Mouse (Mus musculus) forebrain, embryonic 15.5 days (tissue): ENCODE data around the gene Wfdc11. TPM values are rescaled to one million over a fixed set of nuclear protein-coding genes. Genes with fewer than 3 reads are reported as not detected.
"Not testable (repeated sequence)": the region's sequence is repeated elsewhere in the genome, so short reads cannot be mapped to it uniquely, and the experiment has no call there.

ENCODE experiments used
- ATAC-seq: fragments of 200-750 bp; cut with Nextera tagmentation; replicated peaks from 2 replicates; pipeline ENCODE4 v1.8.0; 2017; ENCODE audit warnings: mild to moderate bottlenecking, moderate TSS enrichment, moderate library complexity
- H3K27ac ChIP-seq: fragments of 300-500 bp; sonication (generic); replicated peaks from 2 replicates; pipeline ENCODE4 v1.5.1; 2015; ENCODE audit warnings: mild to moderate bottlenecking, inconsistent platforms
- H3K27me3 ChIP-seq: fragments of 300-500 bp; sonication (generic); 2 replicates; pipeline ENCODE4 v1.6.1; 2015; ENCODE audit warnings: inconsistent platforms
- H3K36me3 ChIP-seq: fragments of 300-500 bp; sonication (generic); 2 replicates; pipeline ENCODE4 v1.6.1; 2015; ENCODE audit warnings: mild to moderate bottlenecking, inconsistent platforms
- H3K4me1 ChIP-seq: fragments of 300-500 bp; sonication (generic); 2 replicates; pipeline ENCODE4 v1.6.1; 2015; ENCODE audit warnings: inconsistent platforms
- H3K4me2 ChIP-seq: fragments of 300-500 bp; sonication (generic); replicated peaks from 2 replicates; pipeline ENCODE4 v1.6.1; 2015; ENCODE audit warnings: mild to moderate bottlenecking, inconsistent platforms
- H3K4me3 ChIP-seq: fragments of 300-500 bp; sonication (generic); 2 replicates; pipeline ENCODE4 v1.5.1; 2015; ENCODE audit warnings: mild to moderate bottlenecking, inconsistent platforms
- H3K9ac ChIP-seq: fragments of 300-500 bp; sonication (generic); replicated peaks from 2 replicates; pipeline ENCODE4 v1.6.1; 2015; ENCODE audit warnings: mild to moderate bottlenecking, inconsistent platforms
- H3K9me3 ChIP-seq: fragments of 300-500 bp; sonication (generic); 2 replicates; pipeline ENCODE4 v1.6.1; 2016; ENCODE audit warnings: inconsistent platforms
- WGBS: fragments of 180-500 bp; shearing (Covaris S2); methylation state at CpG from one replicate; pipeline ENCODE4 v1.1.7; 2015; ENCODE audit warnings: mixed read lengths; 5-methylcytosine and 5-hydroxymethylcytosine counted together
- polyA plus RNA-seq: library from polyadenylated mRNA; unstranded; fragments of >200 nt; fragmentation: Nextera tagmentation; extraction: Ambion mirVana; gene quantifications from 2 replicates; pipeline ENCODE4 v1.2.1, GENCODE M21; 2015

Wfdc11 gene
- polyA plus RNA-seq, 1 experiment from 2014 or later: not detected

GRCm38 (mm10) chr2:164621775-164622174, 52.1 kb downstream of the Wfdc11 start:
- Histone ChIP-seq H3K27ac (no peak overlapping the region), H3K4me2 (no peak overlapping the region), H3K9ac (no peak overlapping the region), H3K4me3 (no peak overlapping the region), H3K27me3 (no peaks in the 10 kb centered on the region), H3K4me1 (no peaks in the 10 kb centered on the region), H3K36me3 (no peaks in the 10 kb centered on the region), H3K9me3 (no peaks in the 10 kb centered on the region)
- no peak for ATAC-seq
- WGBS: 83% methylated on average over 4 of the region's 4 CpGs

- Histone ChIP-seq H3K27me3 (no peaks in the 10 kb centered on the region), H3K9ac (no peak overlapping the region), H3K27ac (no peak overlapping the region), H3K4me3 (no peak overlapping the region), H3K9me3 (no peaks in the 10 kb centered on the region), H3K36me3 (no peaks in the 10 kb centered on the region), H3K4me1 (no peaks in the 10 kb centered on the region), H3K4me2 (no peak overlapping the region)
- 86% methylated on average over 5 of the region's 5 CpGs for WGBS
- ATAC-seq: no peak
Observed at GRCm38 (mm10) chr2:164619050-164619449, 54.8 kb downstream of the Wfdc11 start.

- Histone ChIP-seq H3K9ac (no peak overlapping the region), H3K9me3 (no peaks in the 10 kb centered on the region), H3K36me3 (no peaks in the 10 kb centered on the region), H3K27me3 (no peaks in the 10 kb centered on the region), H3K27ac (no peak overlapping the region), H3K4me3 (no peak overlapping the region), H3K4me2 (no peak overlapping the region), H3K4me1 (no peaks in the 10 kb centered on the region)
- ATAC-seq: no peak
- WGBS: 85% methylated on average over 3 of the region's 3 CpGs
Observed at GRCm38 (mm10) chr2:164615386-164615785, 58.5 kb downstream of the Wfdc11 start.

GRCm38 (mm10) chr2:164613471-164613870, 60.4 kb downstream of the Wfdc11 start, which contains the start of the genes Wfdc6b and Wfdc8:
TSS of gene Wfdc6b (plus strand) at chr2:164613522.
TSS of gene Wfdc8 (minus strand) at chr2:164613626.
- H3K27ac ChIP-seq, H3K4me3 ChIP-seq, H3K4me1 ChIP-seq, H3K27me3 ChIP-seq, H3K4me2 ChIP-seq, H3K9ac ChIP-seq, H3K9me3 ChIP-seq, ATAC-seq, H3K36me3 ChIP-seq: not testable (repeated sequence)
- 60% methylated on average over 8 of the region's 8 CpGs for WGBS

Other genes with a start within 250 kb of the Wfdc11 start
- 6.1 and 6.4 TPM in 2 replicates for gene Sdc4, start 230.2 kb downstream of the Wfdc11 start, polyA plus RNA-seq
- 76.6 and 82.2 TPM in 2 replicates for gene Sys1, start 217.1 kb downstream of the Wfdc11 start, polyA plus RNA-seq
- gene Gm20458, start 213.1 kb downstream of the Wfdc11 start, polyA plus RNA-seq: 6.0 and 6.9 TPM in 2 replicates
- gene Trp53tg5, start 200.4 kb downstream of the Wfdc11 start, polyA plus RNA-seq: not detected in 2 replicates
- gene Dbndd2, start 188.0 kb downstream of the Wfdc11 start, polyA plus RNA-seq: 8.1 and 9.1 TPM in 2 replicates
- 55.5 and 60.0 TPM in 2 replicates for gene Pigt, start 176.6 kb downstream of the Wfdc11 start, polyA plus RNA-seq
- 4.3 and 4.5 TPM in 2 replicates for gene Wfdc2, start 111.7 kb downstream of the Wfdc11 start, polyA plus RNA-seq
- not detected in 2 replicates for gene Spint3, start 100.6 kb downstream of the Wfdc11 start, polyA plus RNA-seq
- gene Wfdc6a, start 88.6 kb downstream of the Wfdc11 start, polyA plus RNA-seq: not detected in 2 replicates
- gene Eppin, start 80.5 kb downstream of the Wfdc11 start, polyA plus RNA-seq: not detected in 2 replicates
- not detected in 2 replicates for gene Wfdc6b, start 60.6 kb downstream of the Wfdc11 start, polyA plus RNA-seq
- not detected in 2 replicates for gene Wfdc8, start 60.5 kb downstream of the Wfdc11 start, polyA plus RNA-seq
- gene Wfdc16, start 35.3 kb downstream of the Wfdc11 start, polyA plus RNA-seq: not detected in 2 replicates
- gene Wfdc10, start 18.0 kb downstream of the Wfdc11 start, polyA plus RNA-seq: not detected in 2 replicates
- not detected in 2 replicates for gene Wfdc9, start 17.5 kb downstream of the Wfdc11 start, polyA plus RNA-seq
- gene Wfdc13, start 11.0 kb upstream of the Wfdc11 start, polyA plus RNA-seq: not detected in 2 replicates
- gene Spint4, start 24.4 kb upstream of the Wfdc11 start, polyA plus RNA-seq: not detected in 2 replicates
- not detected in 2 replicates for gene Spint5, start 41.2 kb upstream of the Wfdc11 start, polyA plus RNA-seq
- 1.1 and 1.7 TPM in 2 replicates for gene Wfdc3, start 71.8 kb upstream of the Wfdc11 start, polyA plus RNA-seq
- gene Dnttip1, start 71.9 kb upstream of the Wfdc11 start, polyA plus RNA-seq: 73.9 and 74.9 TPM in 2 replicates
- gene Ube2c, start 95.8 kb upstream of the Wfdc11 start, polyA plus RNA-seq: 199 and 232 TPM in 2 replicates
- gene Tnnc2, start 105.9 kb upstream of the Wfdc11 start, polyA plus RNA-seq: 0.45 and 0.60 TPM in 2 replicates
- gene Snx21, start 111.7 kb upstream of the Wfdc11 start, polyA plus RNA-seq: 24.6 and 29.8 TPM in 2 replicates
- gene Acot8, start 130.8 kb upstream of the Wfdc11 start, polyA plus RNA-seq: 17.1 and 17.2 TPM in 2 replicates
- gene Zswim3, start 131.0 kb upstream of the Wfdc11 start, polyA plus RNA-seq: 13.9 and 14.5 TPM in 2 replicates
- 22.8 TPM in 2 replicates for gene Zswim1, start 148.6 kb upstream of the Wfdc11 start, polyA plus RNA-seq
- not detected in 2 replicates for gene Spata25, start 154.4 kb upstream of the Wfdc11 start, polyA plus RNA-seq
- 97.7 and 98.4 TPM in 2 replicates for gene Ctsa, start 158.8 kb upstream of the Wfdc11 start, polyA plus RNA-seq
- 5.6 and 6.5 TPM in 2 replicates for gene Neurl2, start 159.4 kb upstream of the Wfdc11 start, polyA plus RNA-seq
- 45.3 and 50.7 TPM in 2 replicates for gene Pltp, start 183.6 kb upstream of the Wfdc11 start, polyA plus RNA-seq
- 94.8 and 101 TPM in 2 replicates for gene Pcif1, start 205.2 kb upstream of the Wfdc11 start, polyA plus RNA-seq
- 15.7 and 16.7 TPM in 2 replicates for gene Zfp335, start 237.7 kb upstream of the Wfdc11 start, polyA plus RNA-seq